Mouse (Mus musculus) forebrain, embryonic 15.5 days (tissue): ENCODE data around the gene Kmt2c. TPM values are rescaled to one million over a fixed set of nuclear protein-coding genes. Genes with fewer than 3 reads are reported as not detected.
"Not testable (repeated sequence)": the region's sequence is repeated elsewhere in the genome, so short reads cannot be mapped to it uniquely, and the experiment has no call there.

Experiments
- ATAC-seq: fragments of 200-750 bp; cut with Nextera tagmentation; replicated peaks from 2 replicates; pipeline ENCODE4 v1.8.0; 2017; ENCODE audit warnings: mild to moderate bottlenecking, moderate TSS enrichment, moderate library complexity
- H3K27ac ChIP-seq: fragments of 300-500 bp; sonication (generic); replicated peaks from 2 replicates; pipeline ENCODE4 v1.5.1; 2015; ENCODE audit warnings: mild to moderate bottlenecking, inconsistent platforms
- H3K27me3 ChIP-seq: fragments of 300-500 bp; sonication (generic); 2 replicates; pipeline ENCODE4 v1.6.1; 2015; ENCODE audit warnings: inconsistent platforms
- H3K36me3 ChIP-seq: fragments of 300-500 bp; sonication (generic); 2 replicates; pipeline ENCODE4 v1.6.1; 2015; ENCODE audit warnings: mild to moderate bottlenecking, inconsistent platforms
- H3K4me1 ChIP-seq: fragments of 300-500 bp; sonication (generic); 2 replicates; pipeline ENCODE4 v1.6.1; 2015; ENCODE audit warnings: inconsistent platforms
- H3K4me2 ChIP-seq: fragments of 300-500 bp; sonication (generic); replicated peaks from 2 replicates; pipeline ENCODE4 v1.6.1; 2015; ENCODE audit warnings: mild to moderate bottlenecking, inconsistent platforms
- H3K4me3 ChIP-seq: fragments of 300-500 bp; sonication (generic); 2 replicates; pipeline ENCODE4 v1.5.1; 2015; ENCODE audit warnings: mild to moderate bottlenecking, inconsistent platforms
- H3K9ac ChIP-seq: fragments of 300-500 bp; sonication (generic); replicated peaks from 2 replicates; pipeline ENCODE4 v1.6.1; 2015; ENCODE audit warnings: mild to moderate bottlenecking, inconsistent platforms
- H3K9me3 ChIP-seq: fragments of 300-500 bp; sonication (generic); 2 replicates; pipeline ENCODE4 v1.6.1; 2016; ENCODE audit warnings: inconsistent platforms
- WGBS: fragments of 180-500 bp; shearing (Covaris S2); methylation state at CpG from one replicate; pipeline ENCODE4 v1.1.7; 2015; ENCODE audit warnings: mixed read lengths; 5-methylcytosine and 5-hydroxymethylcytosine counted together
- polyA plus RNA-seq: library from polyadenylated mRNA; unstranded; fragments of >200 nt; fragmentation: Nextera tagmentation; extraction: Ambion mirVana; gene quantifications from 2 replicates; pipeline ENCODE4 v1.2.1, GENCODE M21; 2015

The Kmt2c gene
- polyA plus RNA-seq, 1 experiment from 2014 or later: 26.5 TPM

GRCm38 (mm10) chr5:25500686-25501085, 2.1 kb upstream of the Kmt2c start:
- Histone ChIP-seq H3K27ac (no peak overlapping the region), H3K9ac (peak overlapping the region; percentile 71; the same call in 1 of the 2 replicates), H3K9me3 (no peaks in the 10 kb centered on the region), H3K27me3 (no peaks in the 10 kb centered on the region), H3K36me3 (no peaks in the 10 kb centered on the region), H3K4me1 (peaks cover 18% of the 10 kb centered on the region), H3K4me3 (peak overlapping the region; percentile 94), H3K4me2 (peak overlapping the region; percentile 56)
- 67% methylated on average over 7 of the region's 7 CpGs for WGBS
- ATAC-seq: no peak

GRCm38 (mm10) chr5:25499423-25500398, 1.1 kb upstream of the Kmt2c start:
- H3K27me3 ChIP-seq: no peaks in the 10 kb centered on the region
- peak overlapping the region; percentile 99 for H3K27ac ChIP-seq
- peak overlapping the region; percentile 94 for H3K4me3 ChIP-seq
- peak overlapping the region; percentile 71 for H3K9ac ChIP-seq
- peaks cover 20% of the 10 kb centered on the region for H3K4me1 ChIP-seq
- peak; percentile 89 for ATAC-seq
- H3K4me2 ChIP-seq: peak overlapping the region; percentile 56
- H3K9me3 ChIP-seq: no peaks in the 10 kb centered on the region
- no peaks in the 10 kb centered on the region for H3K36me3 ChIP-seq
- WGBS: under 1% methylated on average over 84 of the region's 90 CpGs

GRCm38 (mm10) chr5:25498821-25499422, 339 bp upstream of the Kmt2c start:
- Histone ChIP-seq H3K4me3 (peak overlapping the region; percentile 94), H3K4me1 (peaks cover 26% of the 10 kb centered on the region), H3K9ac (peak overlapping the region; percentile 83), H3K36me3 (no peaks in the 10 kb centered on the region), H3K27me3 (no peaks in the 10 kb centered on the region), H3K9me3 (no peaks in the 10 kb centered on the region), H3K4me2 (peak overlapping the region; percentile 56), H3K27ac (peak overlapping the region; percentile 99)
- peak; percentile 87 for ATAC-seq
- WGBS: under 1% methylated on average over 47 of the region's 87 CpGs

GRCm38 (mm10) chr5:25497720-25498345, 750 bp downstream of the Kmt2c start:
- no peaks in the 10 kb centered on the region for H3K36me3 ChIP-seq
- H3K4me3 ChIP-seq: peak overlapping the region; percentile 94
- peak overlapping the region; percentile 99 for H3K27ac ChIP-seq
- peaks cover 26% of the 10 kb centered on the region for H3K4me1 ChIP-seq
- H3K4me2 ChIP-seq: peak overlapping the region; percentile 60
- H3K9me3 ChIP-seq: no peaks in the 10 kb centered on the region
- H3K9ac ChIP-seq: peak overlapping the region; percentile 83
- H3K27me3 ChIP-seq: no peaks in the 10 kb centered on the region
- WGBS: under 1% methylated on average over 78 of the region's 78 CpGs
- ATAC-seq: peak; percentile 23

GRCm38 (mm10) chr5:25497369-25497719, 1.2 kb downstream of the Kmt2c start:
- H3K4me2 ChIP-seq: peak overlapping the region; percentile 60
- ATAC-seq: no peak
- no peaks in the 10 kb centered on the region for H3K9me3 ChIP-seq
- peak overlapping the region; percentile 83 for H3K9ac ChIP-seq
- H3K27ac ChIP-seq: peak overlapping the region; percentile 99
- H3K4me3 ChIP-seq: peak overlapping the region; percentile 94
- no peaks in the 10 kb centered on the region for H3K27me3 ChIP-seq
- no peaks in the 10 kb centered on the region for H3K36me3 ChIP-seq
- WGBS: 0% methylated on average over 10 of the region's 10 CpGs
- peaks cover 26% of the 10 kb centered on the region for H3K4me1 ChIP-seq

GRCm38 (mm10) chr5:25496652-25497051, 1.9 kb downstream of the Kmt2c start:
- no peaks in the 10 kb centered on the region for H3K36me3 ChIP-seq
- H3K27me3 ChIP-seq: no peaks in the 10 kb centered on the region
- peaks cover 26% of the 10 kb centered on the region for H3K4me1 ChIP-seq
- no peak overlapping the region for H3K27ac ChIP-seq
- no peak for ATAC-seq
- H3K4me2 ChIP-seq: peak overlapping the region; percentile 60
- no peaks in the 10 kb centered on the region for H3K9me3 ChIP-seq
- H3K9ac ChIP-seq: peak overlapping the region; percentile 83
- H3K4me3 ChIP-seq: peak overlapping the region; percentile 94
- WGBS: 39% methylated on average over 2 of the region's 2 CpGs

- no peak for ATAC-seq
- no peak overlapping the region for H3K4me2 ChIP-seq
- no peaks in the 10 kb centered on the region for H3K36me3 ChIP-seq
- no peaks in the 10 kb centered on the region for H3K27me3 ChIP-seq
- no peak overlapping the region for H3K4me3 ChIP-seq
- no peak overlapping the region for H3K27ac ChIP-seq
- no peak overlapping the region for H3K9ac ChIP-seq
- no peaks in the 10 kb centered on the region for H3K4me1 ChIP-seq
- no peaks in the 10 kb centered on the region for H3K9me3 ChIP-seq
Observed at GRCm38 (mm10) chr5:25478863-25479262, 19.7 kb downstream of the Kmt2c start.

GRCm38 (mm10) chr5:25475789-25476188, 22.8 kb downstream of the Kmt2c start:
- Histone ChIP-seq H3K27me3 (no peaks in the 10 kb centered on the region), H3K9ac (no peak overlapping the region), H3K4me2 (no peak overlapping the region), H3K9me3 (no peaks in the 10 kb centered on the region), H3K36me3 (no peaks in the 10 kb centered on the region), H3K4me3 (no peak overlapping the region), H3K27ac (no peak overlapping the region), H3K4me1 (peaks cover 15% of the 10 kb centered on the region)
- no peak for ATAC-seq
- 75% methylated on average over 2 of the region's 2 CpGs for WGBS

GRCm38 (mm10) chr5:25472070-25472469, 26.5 kb downstream of the Kmt2c start:
- H3K27ac ChIP-seq: peak overlapping the region; percentile 61
- no peaks in the 10 kb centered on the region for H3K36me3 ChIP-seq
- peaks cover 15% of the 10 kb centered on the region for H3K4me1 ChIP-seq
- H3K9ac ChIP-seq: no peak overlapping the region; the same call in 1 of the 2 replicates
- H3K4me2 ChIP-seq: peak overlapping the region; percentile 45
- ATAC-seq: peak; percentile 77
- H3K27me3 ChIP-seq: no peaks in the 10 kb centered on the region
- WGBS: under 1% methylated on average over 6 of the region's 6 CpGs
- peak overlapping the region; percentile 36 for H3K4me3 ChIP-seq
- H3K9me3 ChIP-seq: no peaks in the 10 kb centered on the region

- H3K9ac ChIP-seq: no peak overlapping the region
- no peaks in the 10 kb centered on the region for H3K9me3 ChIP-seq
- no peak overlapping the region for H3K4me3 ChIP-seq
- no peaks in the 10 kb centered on the region for H3K27me3 ChIP-seq
- WGBS: 88% methylated on average over 1 of the region's 1 CpGs
- 0 out of 2 replicates have a peak, but pooled peaks cover 3% of the 10 kb centered on the region for H3K36me3 ChIP-seq
- ATAC-seq: no peak
- no peak overlapping the region for H3K27ac ChIP-seq
- no peaks in the 10 kb centered on the region for H3K4me1 ChIP-seq
- no peak overlapping the region for H3K4me2 ChIP-seq
Observed at GRCm38 (mm10) chr5:25461956-25462355, 36.6 kb downstream of the Kmt2c start.

GRCm38 (mm10) chr5:25455432-25455831, 43.2 kb downstream of the Kmt2c start:
- not testable (repeated sequence) for H3K36me3 ChIP-seq, H3K27ac ChIP-seq, H3K27me3 ChIP-seq, H3K9me3 ChIP-seq, H3K9ac ChIP-seq, H3K4me1 ChIP-seq, H3K4me2 ChIP-seq, H3K4me3 ChIP-seq, ATAC-seq

- H3K9ac ChIP-seq: no peak overlapping the region
- no peak overlapping the region for H3K27ac ChIP-seq
- H3K36me3 ChIP-seq: no peaks in the 10 kb centered on the region
- no peaks in the 10 kb centered on the region for H3K27me3 ChIP-seq
- no peaks in the 10 kb centered on the region for H3K4me1 ChIP-seq
- WGBS: 84% methylated on average over 2 of the region's 2 CpGs
- H3K4me2 ChIP-seq: no peak overlapping the region
- no peak for ATAC-seq
- no peak overlapping the region for H3K4me3 ChIP-seq
- no peaks in the 10 kb centered on the region for H3K9me3 ChIP-seq
Observed at GRCm38 (mm10) chr5:25452691-25453090, 45.9 kb downstream of the Kmt2c start.
